Mouse (Mus musculus) heart, postnatal 0 days (tissue): Measurements from ENCODE around the gene Mitd1.

Experiments used
- CTCF ChIP-seq: IDR thresholded peaks from 2 replicates; pipeline ENCODE4 v1.5.1; 2016; ENCODE audit warnings: antibody characterized with exemption, control low read depth, low read depth
- EP300 ChIP-seq: IDR thresholded peaks from 2 replicates; pipeline ENCODE4 v1.6.1; 2016; ENCODE audit warnings: antibody characterized with exemption, low read depth

- TF ChIP-seq CTCF, result no peak
- no peak for TF ChIP-seq EP300
Measured at GRCm38 (mm10) chr1:37922536-37922935, 32.3 kb upstream of the Mitd1 start.
